Mouse (Mus musculus): ENCODE measurements around the gene Stn1. TPM values are rescaled to one million over a fixed set of nuclear protein-coding genes. Genes with fewer than 3 reads are reported as not detected.

Gene Stn1
- total RNA-seq, 2 experiments from 2014 or later, result 22.6 to 23.8 TPM

GRCm38 (mm10) chr19:47536521-47537299 is 597 bp downstream of the Stn1 start:
- TF ChIP-seq CTCF (conservative IDR thresholded peaks at IDR 0.05), result no peak
- Histone ChIP-seq H3K27ac (peak overlapping the region; percentile 89), H3K4me3 (peak overlapping the region; percentile 82)
- peak; percentile 96 to 98 for DNase-seq (ENCODE audit: low spot score in 2 of 2)

GRCm38 (mm10) chr19:47534131-47534530 is 3.2 kb downstream of the Stn1 start:
- H3K27ac ChIP-seq, result no peak overlapping the region
- H3K4me3 ChIP-seq, result no peak overlapping the region
- DNase-seq (ENCODE audit: low spot score in 2 of 2), result peak in 1 of 2 experiments; percentile 33
- no peak for TF ChIP-seq CTCF (conservative IDR thresholded peaks at IDR 0.05)

GRCm38 (mm10) chr19:47532449-47532848 is 4.9 kb downstream of the Stn1 start:
- DNase-seq (ENCODE audit: low spot score in 2 of 2), result no peak
- H3K27ac ChIP-seq, result no peak overlapping the region
- no peak overlapping the region for H3K4me3 ChIP-seq
- TF ChIP-seq CTCF (conservative IDR thresholded peaks at IDR 0.05), result peak; percentile 61

GRCm38 (mm10) chr19:47531309-47531708 is 6.0 kb downstream of the Stn1 start:
- TF ChIP-seq CTCF (conservative IDR thresholded peaks at IDR 0.05), result no peak
- no peak for DNase-seq (ENCODE audit: low spot score in 2 of 2)
- no peak overlapping the region for H3K27ac ChIP-seq
- H3K4me3 ChIP-seq, result no peak overlapping the region

- TF ChIP-seq CTCF (conservative IDR thresholded peaks at IDR 0.05), result no peak
- Histone ChIP-seq H3K27ac (peak overlapping the region; percentile 32; the same call in 1 of the 2 replicates), H3K4me3 (no peak overlapping the region)
- no peak for DNase-seq (ENCODE audit: low spot score in 2 of 2)
These were observed 10.9 kb downstream of the Stn1 start for GRCm38 (mm10) chr19:47526239-47526986.

- Histone ChIP-seq H3K4me3 (no peak overlapping the region), H3K27ac (no peak overlapping the region)
- no peak for DNase-seq (ENCODE audit: low spot score in 2 of 2)
- no peak for TF ChIP-seq CTCF (conservative IDR thresholded peaks at IDR 0.05)
These were observed 12.4 kb downstream of the Stn1 start for GRCm38 (mm10) chr19:47524905-47525304.

GRCm38 (mm10) chr19:47521403-47521802 is 15.9 kb downstream of the Stn1 start:
- H3K4me3 ChIP-seq, result no peak overlapping the region
- H3K27ac ChIP-seq, result no peak overlapping the region
- DNase-seq (ENCODE audit: low spot score in 2 of 2), result no peak
- TF ChIP-seq CTCF (conservative IDR thresholded peaks at IDR 0.05), result no peak

GRCm38 (mm10) chr19:47519163-47519893 is 18.0 kb downstream of the Stn1 start:
- no peak overlapping the region for H3K27ac ChIP-seq
- DNase-seq (ENCODE audit: low spot score in 2 of 2), result no peak
- TF ChIP-seq CTCF (conservative IDR thresholded peaks at IDR 0.05), result no peak
- H3K4me3 ChIP-seq, result no peak overlapping the region

GRCm38 (mm10) chr19:47518475-47519162 is 18.7 kb downstream of the Stn1 start:
- no peak for DNase-seq (ENCODE audit: low spot score in 2 of 2)
- Histone ChIP-seq H3K27ac (no peak overlapping the region), H3K4me3 (no peak overlapping the region)
- no peak for TF ChIP-seq CTCF (conservative IDR thresholded peaks at IDR 0.05)

GRCm38 (mm10) chr19:47517570-47517969 is 19.7 kb downstream of the Stn1 start:
- no peak for TF ChIP-seq CTCF (conservative IDR thresholded peaks at IDR 0.05)
- Histone ChIP-seq H3K4me3 (no peak overlapping the region), H3K27ac (no peak overlapping the region)
- DNase-seq (ENCODE audit: low spot score in 2 of 2), result no peak

- DNase-seq (ENCODE audit: low spot score in 2 of 2), result no peak
- no peak overlapping the region; the same call in 1 of the 2 replicates for H3K4me3 ChIP-seq
- H3K27ac ChIP-seq, result no peak overlapping the region
- TF ChIP-seq CTCF (conservative IDR thresholded peaks at IDR 0.05), result no peak
These were observed 20.4 kb downstream of the Stn1 start for GRCm38 (mm10) chr19:47516879-47517278.

GRCm38 (mm10) chr19:47515091-47515490 is 22.2 kb downstream of the Stn1 start:
- Histone ChIP-seq H3K27ac (no peak overlapping the region), H3K4me3 (no peak overlapping the region)
- no peak for TF ChIP-seq CTCF (conservative IDR thresholded peaks at IDR 0.05)
- DNase-seq (ENCODE audit: low spot score in 2 of 2), result no peak

- no peak overlapping the region for H3K27ac ChIP-seq
- no peak for TF ChIP-seq CTCF (conservative IDR thresholded peaks at IDR 0.05)
- no peak for DNase-seq (ENCODE audit: low spot score in 2 of 2)
- no peak overlapping the region for H3K4me3 ChIP-seq
These were observed 23.7 kb downstream of the Stn1 start for GRCm38 (mm10) chr19:47513618-47513897.
